Mouse (Mus musculus): ENCODE measurements around the gene 9330159F19Rik. TPM values are rescaled to one million over a fixed set of nuclear protein-coding genes. Genes with fewer than 3 reads are reported as not detected.
A peak's percentile ranks its signal among the peaks of the same experiment; 100 is the strongest.

Gene 9330159F19Rik
- polyA plus RNA-seq, 1 experiment from 2014 or later = 0.59 TPM

DNA sequence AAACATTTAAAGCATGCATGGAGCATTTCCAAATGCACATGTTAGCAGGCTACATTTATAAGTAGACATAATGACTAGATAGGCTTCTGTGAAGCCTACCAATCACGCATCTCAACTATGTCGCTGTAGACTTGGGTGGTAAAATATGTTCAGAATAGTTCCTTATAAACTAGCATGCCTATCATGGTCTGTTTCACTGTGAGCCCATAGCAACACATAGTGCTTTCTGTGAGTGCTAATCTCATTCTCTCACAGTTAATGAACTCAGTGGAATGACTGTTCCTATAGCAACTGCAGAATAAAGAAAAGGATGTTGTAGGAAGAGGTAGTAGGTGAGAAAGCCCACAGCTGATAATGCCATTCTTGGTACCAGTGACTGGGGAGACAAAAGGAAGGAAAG, 30.4 kb upstream of the 9330159F19Rik start:
- TF ChIP-seq CTCF (IDR thresholded peaks at IDR 0.05; ENCODE audit: low read depth) = no peak
- Histone ChIP-seq H3K4me3 (ENCODE audit: low read depth, low read length) (no peak overlapping the region), H3K4me1 (replicated peaks; ENCODE audit: control insufficient read depth, insufficient read depth, low read length) (no peaks in the 10 kb centered on the region), H3K4me2 (replicated peaks; ENCODE audit: low read depth) (no peak overlapping the region), H3K36me3 (ENCODE audit: control insufficient read depth, insufficient read depth) (no peaks in the 10 kb centered on the region), H3K27me3 (replicated peaks; ENCODE audit: control insufficient read depth, insufficient read depth, low read length) (no peaks in the 10 kb centered on the region), H3K9ac (ENCODE audit: low read depth, low read length) (no peak overlapping the region), H3K27ac (ENCODE audit: low read depth, low read length) (no peak overlapping the region), H3K9me3 (ENCODE audit: control insufficient read depth) (no peaks in the 10 kb centered on the region)
- WGBS = 87% methylated on average over 2 of the region's 2 CpGs
- no peak for ATAC-seq

- no peak for TF ChIP-seq CTCF (IDR thresholded peaks at IDR 0.05; ENCODE audit: low read depth)
- no peak for ATAC-seq
- Histone ChIP-seq H3K4me2 (replicated peaks; ENCODE audit: low read depth) (no peak overlapping the region), H3K9ac (ENCODE audit: low read depth, low read length) (no peak overlapping the region), H3K36me3 (ENCODE audit: control insufficient read depth, insufficient read depth) (no peaks in the 10 kb centered on the region), H3K27me3 (replicated peaks; ENCODE audit: control insufficient read depth, insufficient read depth, low read length) (no peaks in the 10 kb centered on the region), H3K9me3 (ENCODE audit: control insufficient read depth) (no peaks in the 10 kb centered on the region), H3K4me3 (ENCODE audit: low read depth, low read length) (no peak overlapping the region), H3K4me1 (replicated peaks; ENCODE audit: control insufficient read depth, insufficient read depth, low read length) (no peaks in the 10 kb centered on the region), H3K27ac (ENCODE audit: low read depth, low read length) (no peak overlapping the region)
Observed at GRCm38 (mm10) chr10:29193769-29194168, 17.6 kb upstream of the 9330159F19Rik start.

GRCm38 (mm10) chr10:29196811-29197210, 14.6 kb upstream of the 9330159F19Rik start:
- no peak overlapping the region; the same call in 1 of the 2 replicates for H3K27ac ChIP-seq (ENCODE audit: low read depth, low read length)
- no peak overlapping the region for H3K4me2 ChIP-seq (replicated peaks; ENCODE audit: low read depth)
- no peaks in the 10 kb centered on the region for H3K9me3 ChIP-seq (ENCODE audit: control insufficient read depth)
- WGBS = 95% methylated on average over 33 of the region's 33 CpGs
- no peak overlapping the region for H3K9ac ChIP-seq (ENCODE audit: low read depth, low read length)
- no peaks in the 10 kb centered on the region for H3K36me3 ChIP-seq (ENCODE audit: control insufficient read depth, insufficient read depth)
- H3K27me3 ChIP-seq (replicated peaks; ENCODE audit: control insufficient read depth, insufficient read depth, low read length) = no peaks in the 10 kb centered on the region
- ATAC-seq = no peak
- no peaks in the 10 kb centered on the region for H3K4me1 ChIP-seq (replicated peaks; ENCODE audit: control insufficient read depth, insufficient read depth, low read length)
- no peak for TF ChIP-seq CTCF (IDR thresholded peaks at IDR 0.05; ENCODE audit: low read depth)
- no peak overlapping the region for H3K4me3 ChIP-seq (ENCODE audit: low read depth, low read length)

GRCm38 (mm10) chr10:29198642-29199041, 12.8 kb upstream of the 9330159F19Rik start, which contains the start of gene Gm49353:
Gene Gm49353 (plus strand): TSS chr10:29198954.
- Histone ChIP-seq H3K4me3 (ENCODE audit: low read depth, low read length) (no peak within 1 kb of the TSS), H3K27me3 (replicated peaks; ENCODE audit: control insufficient read depth, insufficient read depth, low read length) (no peaks in the 10 kb centered on the region), H3K4me2 (replicated peaks; ENCODE audit: low read depth) (no peak within 1 kb of the TSS), H3K36me3 (ENCODE audit: control insufficient read depth, insufficient read depth) (no peaks in the 10 kb centered on the region), H3K9me3 (ENCODE audit: control insufficient read depth) (no peaks in the 10 kb centered on the region), H3K4me1 (replicated peaks; ENCODE audit: control insufficient read depth, insufficient read depth, low read length) (no peaks in the 10 kb centered on the region), H3K9ac (ENCODE audit: low read depth, low read length) (no peak within 1 kb of the TSS), H3K27ac (ENCODE audit: low read depth, low read length) (no peak within 1 kb of the TSS)
- 81% methylated on average over 7 of the region's 7 CpGs for WGBS
- no peak for ATAC-seq
- no peak for TF ChIP-seq CTCF (IDR thresholded peaks at IDR 0.05; ENCODE audit: low read depth)

DNA sequence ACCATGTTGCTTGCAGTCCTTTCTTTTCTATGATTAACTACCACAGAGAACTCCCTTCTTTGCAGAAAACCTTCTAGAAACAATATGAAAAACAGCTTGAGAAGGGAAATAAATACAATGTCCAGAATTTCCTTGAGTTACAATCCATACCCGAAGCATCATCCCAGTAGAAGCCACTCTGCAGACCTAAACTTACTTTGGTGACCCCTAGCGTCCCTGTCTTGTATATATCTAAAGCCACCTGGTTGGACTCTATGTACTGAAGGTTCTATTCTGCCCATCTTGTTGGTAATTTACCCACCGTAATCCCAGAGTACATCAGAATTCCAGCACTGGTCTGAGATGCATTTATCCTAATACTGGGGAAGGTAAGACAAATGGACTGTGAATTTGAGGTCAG, 11.6 kb upstream of the 9330159F19Rik start:
- no peaks in the 10 kb centered on the region for H3K4me1 ChIP-seq (replicated peaks; ENCODE audit: control insufficient read depth, insufficient read depth, low read length)
- no peak overlapping the region for H3K9ac ChIP-seq (ENCODE audit: low read depth, low read length)
- TF ChIP-seq CTCF (IDR thresholded peaks at IDR 0.05; ENCODE audit: low read depth) = 0 out of 2 replicates have a peak, but pooled peaks have one; percentile 4
- WGBS = 76% methylated on average over 3 of the region's 3 CpGs
- no peaks in the 10 kb centered on the region for H3K36me3 ChIP-seq (ENCODE audit: control insufficient read depth, insufficient read depth)
- no peak for ATAC-seq
- no peaks in the 10 kb centered on the region for H3K27me3 ChIP-seq (replicated peaks; ENCODE audit: control insufficient read depth, insufficient read depth, low read length)
- H3K9me3 ChIP-seq (ENCODE audit: control insufficient read depth) = no peaks in the 10 kb centered on the region
- no peak overlapping the region for H3K27ac ChIP-seq (ENCODE audit: low read depth, low read length)
- H3K4me3 ChIP-seq (ENCODE audit: low read depth, low read length) = no peak overlapping the region
- H3K4me2 ChIP-seq (replicated peaks; ENCODE audit: low read depth) = no peak overlapping the region

DNA sequence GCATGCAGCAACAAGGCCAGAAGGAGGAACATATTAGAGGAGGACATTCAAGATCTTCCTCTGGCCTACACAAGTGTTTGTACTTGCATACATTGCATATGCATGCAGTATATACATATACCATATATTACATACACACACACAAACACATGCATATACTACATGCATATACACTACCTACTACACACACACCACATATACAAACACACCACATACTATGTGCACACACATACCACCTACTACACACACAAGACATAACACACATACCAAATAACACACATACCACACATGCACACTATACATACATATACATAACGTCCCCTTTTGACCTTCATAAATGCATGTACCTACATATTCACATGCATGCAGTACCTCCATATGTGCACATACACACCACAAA, 10.8 kb upstream of the 9330159F19Rik start:
- Histone ChIP-seq H3K4me2 (replicated peaks; ENCODE audit: low read depth) (no peak overlapping the region), H3K4me1 (replicated peaks; ENCODE audit: control insufficient read depth, insufficient read depth, low read length) (no peaks in the 10 kb centered on the region), H3K27me3 (replicated peaks; ENCODE audit: control insufficient read depth, insufficient read depth, low read length) (no peaks in the 10 kb centered on the region), H3K27ac (ENCODE audit: low read depth, low read length) (no peak overlapping the region), H3K9me3 (ENCODE audit: control insufficient read depth) (no peaks in the 10 kb centered on the region), H3K36me3 (ENCODE audit: control insufficient read depth, insufficient read depth) (no peaks in the 10 kb centered on the region), H3K4me3 (ENCODE audit: low read depth, low read length) (no peak overlapping the region), H3K9ac (ENCODE audit: low read depth, low read length) (no peak overlapping the region)
- WGBS = 89% methylated on average over 1 of the region's 1 CpGs
- no peak for TF ChIP-seq CTCF (IDR thresholded peaks at IDR 0.05; ENCODE audit: low read depth)
- ATAC-seq = no peak

DNA sequence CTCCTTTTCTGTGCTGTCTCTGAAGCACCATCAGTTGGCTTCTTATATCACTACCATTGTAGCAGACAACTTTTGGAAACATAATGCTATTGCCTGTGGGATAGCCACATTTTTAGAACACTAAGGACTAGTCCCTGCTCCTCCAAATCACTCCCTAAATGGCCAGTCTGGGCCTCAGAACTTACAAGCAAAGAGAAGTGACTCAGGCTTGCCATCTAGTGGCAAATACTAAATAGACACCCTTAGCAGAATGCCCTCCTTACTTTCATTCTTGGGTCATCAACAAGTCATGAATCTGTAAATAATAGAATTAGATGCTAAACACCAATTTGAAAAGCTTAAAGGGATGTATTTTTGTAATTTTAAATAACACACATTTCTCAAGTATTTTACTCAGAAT, 4.7 kb upstream of the 9330159F19Rik start:
- no peaks in the 10 kb centered on the region for H3K36me3 ChIP-seq (ENCODE audit: control insufficient read depth, insufficient read depth)
- H3K4me3 ChIP-seq (ENCODE audit: low read depth, low read length) = no peak overlapping the region
- no peaks in the 10 kb centered on the region for H3K9me3 ChIP-seq (ENCODE audit: control insufficient read depth)
- TF ChIP-seq CTCF (IDR thresholded peaks at IDR 0.05; ENCODE audit: low read depth) = peak; percentile 77
- H3K4me1 ChIP-seq (replicated peaks; ENCODE audit: control insufficient read depth, insufficient read depth, low read length) = no peaks in the 10 kb centered on the region
- no peak overlapping the region for H3K4me2 ChIP-seq (replicated peaks; ENCODE audit: low read depth)
- H3K27ac ChIP-seq (ENCODE audit: low read depth, low read length) = no peak overlapping the region
- no peak for ATAC-seq
- no peaks in the 10 kb centered on the region for H3K27me3 ChIP-seq (replicated peaks; ENCODE audit: control insufficient read depth, insufficient read depth, low read length)
- H3K9ac ChIP-seq (ENCODE audit: low read depth, low read length) = no peak overlapping the region

Measured in intestine, postnatal 0 days (tissue).